Mouse (Mus musculus) limb, embryonic 10.5 days (tissue): ENCODE measurements around the gene Gcsh. TPM values are rescaled to one million over a fixed set of nuclear protein-coding genes. Genes with fewer than 3 reads are reported as not detected.

ENCODE experiments used
- DNase-seq: peaks from one replicate; pipeline ENCODE4 v3.0.0-alpha.2; 2017; ENCODE audit warnings: low spot score
- H3K27ac ChIP-seq: fragments of 300-500 bp; sonication (generic); 2 replicates; pipeline ENCODE4 v1.5.1; 2016; ENCODE audit warnings: mild to moderate bottlenecking
- H3K27me3 ChIP-seq: fragments of 300-500 bp; sonication (generic); 2 replicates; pipeline ENCODE4 v1.6.1; 2016; ENCODE audit warnings: low read depth, mild to moderate bottlenecking; ENCODE audit not compliant: poor library complexity, severe bottlenecking
- H3K36me3 ChIP-seq: fragments of 300-500 bp; sonication (generic); 2 replicates; pipeline ENCODE4 v1.6.1; 2016; ENCODE audit warnings: mild to moderate bottlenecking, moderate library complexity
- H3K4me1 ChIP-seq: fragments of 300-500 bp; sonication (generic); 2 replicates; pipeline ENCODE4 v1.6.1; 2016
- H3K4me3 ChIP-seq: fragments of 300-500 bp; sonication (generic); 2 replicates; pipeline ENCODE4 v1.5.1; 2016; ENCODE audit warnings: mild to moderate bottlenecking, moderate library complexity
- H3K9me3 ChIP-seq: fragments of 300-500 bp; sonication (generic); replicated peaks from 2 replicates; pipeline ENCODE4 v1.6.1; 2016; ENCODE audit warnings: mild to moderate bottlenecking
- WGBS: fragments of 180-500 bp; shearing (Covaris S2); methylation state at CpG from one replicate; pipeline ENCODE4 v1.1.7; 2016; 5-methylcytosine and 5-hydroxymethylcytosine counted together
- polyA plus RNA-seq: library from polyadenylated mRNA; unstranded; fragments of >200 nt; fragmentation: Nextera tagmentation; extraction: Ambion mirVana; gene quantifications from 2 replicates; pipeline ENCODE4 v1.2.1, GENCODE M21; 2016

The Gcsh gene
- polyA plus RNA-seq, result 175 and 200 TPM in 2 replicates

GRCm38 (mm10) chr8:116993095-116993867, at the start of gene Gcsh:
Gene Gcsh, minus strand, starts transcription at chr8:116993537.
- under 1% methylated on average over 56 of the region's 56 CpGs for WGBS

GRCm38 (mm10) chr8:117039843-117040242, 46.5 kb upstream of the Gcsh start:
- Histone ChIP-seq H3K9me3 (no peaks in the 10 kb centered on the region), H3K4me3 (no peak overlapping the region), H3K36me3 (no peaks in the 10 kb centered on the region), H3K27me3 (no peaks in the 10 kb centered on the region), H3K4me1 (no peaks in the 10 kb centered on the region), H3K27ac (no peak overlapping the region)
- WGBS, result 83% methylated on average over 7 of the region's 7 CpGs
- DNase-seq, result no peak

More at GRCm38 (mm10) chr8:116993095-116993867, at the start of gene Gcsh:
- Histone ChIP-seq H3K4me1 (peaks cover 20% of the 10 kb centered on the region), H3K27ac (peak within 1 kb of the TSS; percentile 88), H3K4me3 (peak within 1 kb of the TSS; percentile 71), H3K27me3 (no peaks in the 10 kb centered on the region), H3K9me3 (no peaks in the 10 kb centered on the region), H3K36me3 (peaks cover 27% of the 10 kb centered on the region)
- DNase-seq, result peak; percentile 99

GRCm38 (mm10) chr8:117037374-117037935, 44.1 kb upstream of the Gcsh start:
- Histone ChIP-seq H3K27ac (no peak overlapping the region), H3K36me3 (no peaks in the 10 kb centered on the region), H3K4me3 (no peak overlapping the region), H3K27me3 (no peaks in the 10 kb centered on the region), H3K4me1 (no peaks in the 10 kb centered on the region), H3K9me3 (no peaks in the 10 kb centered on the region)
- 88% methylated on average over 7 of the region's 7 CpGs for WGBS
- DNase-seq, result no peak

GRCm38 (mm10) chr8:117033393-117033792, 40.1 kb upstream of the Gcsh start:
- WGBS, result 86% methylated on average over 3 of the region's 3 CpGs
- H3K4me1 ChIP-seq, result no peaks in the 10 kb centered on the region

GRCm38 (mm10) chr8:117032609-117033008, 39.3 kb upstream of the Gcsh start:
- Histone ChIP-seq H3K27me3 (no peaks in the 10 kb centered on the region), H3K9me3 (no peaks in the 10 kb centered on the region), H3K27ac (no peak overlapping the region), H3K4me3 (no peak overlapping the region), H3K4me1 (no peaks in the 10 kb centered on the region), H3K36me3 (no peaks in the 10 kb centered on the region)
- 79% methylated on average over 8 of the region's 8 CpGs for WGBS
- DNase-seq, result no peak

More at GRCm38 (mm10) chr8:117033393-117033792, 40.1 kb upstream of the Gcsh start:
- Histone ChIP-seq H3K27me3 (no peaks in the 10 kb centered on the region), H3K36me3 (no peaks in the 10 kb centered on the region), H3K27ac (no peak overlapping the region), H3K9me3 (no peaks in the 10 kb centered on the region), H3K4me3 (no peak overlapping the region)
- no peak for DNase-seq

GRCm38 (mm10) chr8:117031476-117031875, 38.1 kb upstream of the Gcsh start:
- Histone ChIP-seq H3K9me3 (no peaks in the 10 kb centered on the region), H3K27me3 (no peaks in the 10 kb centered on the region), H3K4me1 (no peaks in the 10 kb centered on the region), H3K27ac (no peak overlapping the region), H3K4me3 (no peak overlapping the region), H3K36me3 (no peaks in the 10 kb centered on the region)
- DNase-seq, result no peak
- WGBS, result 78% methylated on average over 6 of the region's 6 CpGs

GRCm38 (mm10) chr8:117028686-117029085, 35.3 kb upstream of the Gcsh start:
- DNase-seq, result no peak

GRCm38 (mm10) chr8:117027601-117028000, 34.3 kb upstream of the Gcsh start:
- no peaks in the 10 kb centered on the region for H3K36me3 ChIP-seq
- no peak overlapping the region for H3K4me3 ChIP-seq
- no peaks in the 10 kb centered on the region for H3K27me3 ChIP-seq
- no peaks in the 10 kb centered on the region for H3K4me1 ChIP-seq
- no peaks in the 10 kb centered on the region for H3K9me3 ChIP-seq
- H3K27ac ChIP-seq, result no peak overlapping the region
- 90% methylated on average over 5 of the region's 5 CpGs for WGBS
- no peak for DNase-seq

More at GRCm38 (mm10) chr8:117028686-117029085, 35.3 kb upstream of the Gcsh start:
- Histone ChIP-seq H3K36me3 (no peaks in the 10 kb centered on the region), H3K9me3 (no peaks in the 10 kb centered on the region), H3K4me3 (no peak overlapping the region), H3K4me1 (no peaks in the 10 kb centered on the region), H3K27me3 (no peaks in the 10 kb centered on the region), H3K27ac (no peak overlapping the region)
- WGBS, result 89% methylated on average over 10 of the region's 10 CpGs

- Histone ChIP-seq H3K27me3 (no peaks in the 10 kb centered on the region), H3K36me3 (no peaks in the 10 kb centered on the region), H3K4me1 (no peaks in the 10 kb centered on the region), H3K4me3 (no peak overlapping the region), H3K27ac (no peak overlapping the region), H3K9me3 (no peaks in the 10 kb centered on the region)
- DNase-seq, result no peak
- WGBS, result 79% methylated on average over 1 of the region's 1 CpGs
Observed at GRCm38 (mm10) chr8:117022297-117022993, 29.1 kb upstream of the Gcsh start.

GRCm38 (mm10) chr8:117019323-117020275, 26.3 kb upstream of the Gcsh start:
- WGBS, result 89% methylated on average over 18 of the region's 18 CpGs
- no peak for DNase-seq

GRCm38 (mm10) chr8:117017896-117018295, 24.6 kb upstream of the Gcsh start:
- WGBS, result 93% methylated on average over 4 of the region's 4 CpGs
- Histone ChIP-seq H3K4me3 (no peak overlapping the region), H3K9me3 (no peaks in the 10 kb centered on the region), H3K4me1 (no peaks in the 10 kb centered on the region), H3K36me3 (no peaks in the 10 kb centered on the region), H3K27ac (no peak overlapping the region), H3K27me3 (peaks cover 14% of the 10 kb centered on the region)
- DNase-seq, result no peak

More at GRCm38 (mm10) chr8:117019323-117020275, 26.3 kb upstream of the Gcsh start:
- no peaks in the 10 kb centered on the region for H3K36me3 ChIP-seq
- H3K9me3 ChIP-seq, result no peaks in the 10 kb centered on the region
- no peak overlapping the region for H3K27ac ChIP-seq
- peaks cover 14% of the 10 kb centered on the region for H3K27me3 ChIP-seq
- no peaks in the 10 kb centered on the region for H3K4me1 ChIP-seq
- H3K4me3 ChIP-seq, result no peak overlapping the region

GRCm38 (mm10) chr8:117017006-117017405, 23.7 kb upstream of the Gcsh start:
- peaks cover 14% of the 10 kb centered on the region for H3K27me3 ChIP-seq
- H3K36me3 ChIP-seq, result no peaks in the 10 kb centered on the region
- DNase-seq, result no peak
- H3K9me3 ChIP-seq, result no peaks in the 10 kb centered on the region
- H3K4me1 ChIP-seq, result no peaks in the 10 kb centered on the region
- no peak overlapping the region for H3K27ac ChIP-seq
- no peak overlapping the region for H3K4me3 ChIP-seq
- WGBS, result 45% methylated on average over 8 of the region's 8 CpGs
